Mouse (Mus musculus) E14TG2a.4 (cell line): ENCODE measurements around the gene Grxcr1.

Experiments used
- CTCF ChIP-seq: conservative IDR thresholded peaks from 2 replicates; pipeline ENCODE4 v1.5.1; 2014; ENCODE audit warnings: low read length
- POU5F1 ChIP-seq: IDR thresholded peaks from 2 replicates; pipeline ENCODE4 v1.6.1; 2014; ENCODE audit warnings: low read length, borderline replicate concordance

- no peak for TF ChIP-seq CTCF
- no peak for TF ChIP-seq POU5F1
These were observed 61.5 kb downstream of the Grxcr1 start for GRCm38 (mm10) chr5:68093085-68093484.
